Mouse (Mus musculus) CH12.LX (cell line): ENCODE results near the gene Tbl2. TPM values are rescaled to one million over a fixed set of nuclear protein-coding genes. Genes with fewer than 3 reads are reported as not detected.

Experiments used
- DNase-seq: peaks from one replicate; pipeline ENCODE4 v3.0.0-alpha.2; 2013; ENCODE audit errors: extremely low read depth
- H3K27ac ChIP-seq: 2 replicates; pipeline ENCODE4 v1.5.1; 2012; ENCODE audit warnings: low read depth, mild to moderate bottlenecking, control low read depth, moderate library complexity; ENCODE audit not compliant: insufficient read depth
- H3K27me3 ChIP-seq: replicated peaks from 2 replicates; pipeline ENCODE3; 2012; ENCODE audit warnings: inconsistent platforms
- H3K36me3 ChIP-seq, 2 experiments: replicated peaks in 1 of 2; 2 replicates each; pipeline versions ENCODE3 to v1.6.1; 2012; ENCODE audit warnings: inconsistent platforms in 1 of 2, low read length in 1 of 2, mild to moderate bottlenecking in 1 of 2, mixed read lengths in 1 of 2, moderate library complexity in 1 of 2; ENCODE audit not compliant: control insufficient read depth in 1 of 2, insufficient read depth in 1 of 2
- H3K4me1 ChIP-seq, 2 experiments: 2 replicates each; pipeline ENCODE4 v1.6.1; 2012; ENCODE audit warnings: inconsistent platforms in 1 of 2, moderate library complexity in 1 of 2; ENCODE audit not compliant: insufficient read depth in 2 of 2, control insufficient read depth in 1 of 2
- H3K4me2 ChIP-seq: 2 replicates; pipeline ENCODE4 v1.6.1; 2012; ENCODE audit warnings: low read depth, mild to moderate bottlenecking, control low read depth; ENCODE audit not compliant: poor library complexity, insufficient read depth, severe bottlenecking
- H3K4me3 ChIP-seq, 3 experiments: fragments of 150-350 bp in 1 of 3; sonication (generic) in 1 of 3; replicated peaks in 1 of 3; 2 replicates each; pipeline versions ENCODE3 to v1.5.1; 2011 to 2012; ENCODE audit warnings: low read depth in 2 of 3, low read length in 2 of 3, mild to moderate bottlenecking in 2 of 3, moderate library complexity in 2 of 3, control low read depth in 1 of 3, improper control_type of control experiment in 1 of 3, inconsistent platforms in 1 of 3, mixed read lengths in 1 of 3; ENCODE audit not compliant: poor library complexity in 1 of 3
- H3K79me2 ChIP-seq: replicated peaks from 2 replicates; pipeline ENCODE4 v1.6.1; 2012; ENCODE audit warnings: mild to moderate bottlenecking, moderate library complexity; ENCODE audit not compliant: control insufficient read depth, poor library complexity, insufficient read depth, severe bottlenecking; ENCODE audit errors: extremely low read depth
- H3K9ac ChIP-seq: 2 replicates; pipeline ENCODE4 v1.6.1; 2012; ENCODE audit warnings: low read depth, mild to moderate bottlenecking, control low read depth, moderate library complexity; ENCODE audit not compliant: insufficient read depth
- H3K9me3 ChIP-seq: replicated peaks from 2 replicates; pipeline ENCODE3; 2012; ENCODE audit warnings: low read length, inconsistent platforms, mixed read lengths
- CHD1 ChIP-seq: IDR thresholded peaks from 2 replicates; pipeline ENCODE4 v1.6.1; 2012; ENCODE audit warnings: low read depth, low read length, improper control_type of control experiment, inconsistent platforms
- CTCF ChIP-seq, 2 experiments: IDR thresholded peaks in 1 of 2; conservative IDR thresholded peaks in 1 of 2; 2 replicates each; pipeline ENCODE4 v1.5.1; 2011 to 2012; ENCODE audit warnings: low read depth in 2 of 2, low read length in 2 of 2, improper control_type of control experiment in 1 of 2, inconsistent platforms in 1 of 2, mild to moderate bottlenecking in 1 of 2, moderate library complexity in 1 of 2
- EP300 ChIP-seq: IDR thresholded peaks from 2 replicates; pipeline ENCODE4 v1.6.1; 2011; ENCODE audit warnings: low read length, improper control_type of control experiment
- IRF4 ChIP-seq: IDR thresholded peaks from 2 replicates; pipeline ENCODE4 v1.6.1; 2014; ENCODE audit warnings: low read depth, mild to moderate bottlenecking, inconsistent platforms, low read length, improper control_type of control experiment
- JUND ChIP-seq: conservative IDR thresholded peaks from 2 replicates; pipeline ENCODE4 v1.6.1; 2011; ENCODE audit warnings: low read depth, low read length, improper control_type of control experiment
- MEF2A ChIP-seq: IDR thresholded peaks from 2 replicates; pipeline ENCODE4 v1.6.1; 2014; ENCODE audit warnings: low read depth, mild to moderate bottlenecking, inconsistent platforms, low read length, improper control_type of control experiment, borderline replicate concordance
- RAD21 ChIP-seq: IDR thresholded peaks from 2 replicates; pipeline ENCODE4 v1.6.1; 2011; ENCODE audit warnings: low read depth, mild to moderate bottlenecking, low read length, improper control_type of control experiment, moderate library complexity
- SMC3 ChIP-seq: IDR thresholded peaks from 2 replicates; pipeline ENCODE4 v1.6.1; 2011; ENCODE audit warnings: low read depth, low read length, improper control_type of control experiment
- TCF12 ChIP-seq: IDR thresholded peaks from 2 replicates; pipeline ENCODE4 v1.6.1; 2014; ENCODE audit warnings: low read depth, mild to moderate bottlenecking, inconsistent platforms, low read length, improper control_type of control experiment
- USF1 ChIP-seq: IDR thresholded peaks from 2 replicates; pipeline ENCODE4 v1.6.1; 2014; ENCODE audit warnings: low read depth, mild to moderate bottlenecking, inconsistent platforms, low read length, improper control_type of control experiment
- ZKSCAN1 ChIP-seq: IDR thresholded peaks from 2 replicates; pipeline ENCODE4 v1.6.1; 2012; ENCODE audit warnings: low read depth, inconsistent platforms, low read length, improper control_type of control experiment, borderline replicate concordance
- dilution Hi-C: fragments of 300-500 bp; cut with MboI; formaldehyde crosslinking; loops from 2 replicates; pipeline ENCODE4 v1.14.3; 2020; ENCODE audit warnings: low sequenced_read_pairs; ENCODE audit not compliant: extremely low pct_unique_long_range_greater_than_20kb, extremely low pct_ligation_motif_present
- in situ Hi-C: fragments of 300-500 bp; cut with MboI; formaldehyde crosslinking; loops from 3 replicates; pipeline ENCODE4 v1.14.3; 2019; ENCODE audit warnings: low sequenced_read_pairs, low pct_ligation_motif_present, low pct_unique_long_range_greater_than_20kb, mixed read lengths
- polyA plus RNA-seq: library from polyadenylated mRNA; unstranded; fragments of >175 nt; gene quantifications from 2 replicates; pipeline ENCODE4 v1.2.1, GENCODE M21; 2012; ENCODE audit warnings: low read depth; ENCODE audit not compliant: insufficient read length
- total RNA-seq, 2 experiments: library from RNA; depleted of rRNA; stranded (reverse); fragments of 300-350 nt in 1 of 2; fragments of >200 nt in 1 of 2; gene quantifications; 2 replicates each; pipeline ENCODE4 v1.2.3; 2012 to 2014

Tbl2 gene
- total and polyA plus RNA-seq, 3 experiments = 20.0 to 31.9 (median 24.8) TPM

DNA sequence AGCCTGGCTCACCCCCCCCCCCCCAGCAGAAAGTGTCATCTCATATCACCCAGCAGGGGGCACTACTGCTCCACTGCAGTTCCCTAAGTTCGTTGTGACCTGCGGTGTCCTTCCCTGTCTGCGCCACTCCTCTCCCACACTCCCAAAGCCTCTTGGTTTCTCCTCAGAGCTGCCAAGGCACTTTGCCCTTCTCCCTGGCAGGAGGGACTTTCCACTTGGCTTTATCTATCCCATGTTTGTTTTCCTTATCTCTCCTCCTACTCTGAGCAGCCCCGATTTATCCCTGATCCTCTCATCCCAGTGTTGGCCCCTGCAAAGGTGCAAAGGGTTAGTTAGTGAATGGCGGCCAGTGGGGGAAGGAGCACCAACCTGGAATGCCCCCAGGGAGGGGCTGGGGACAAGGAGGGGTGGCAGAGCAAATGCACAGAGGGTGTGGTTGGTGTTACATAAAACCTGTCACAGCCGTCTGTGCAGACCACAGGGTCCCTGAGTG lies 30.8 kb upstream of the Tbl2 start:
- no peaks in the 10 kb centered on the region for H3K9me3 ChIP-seq
- dilution Hi-C loops = no loop called here

DNA sequence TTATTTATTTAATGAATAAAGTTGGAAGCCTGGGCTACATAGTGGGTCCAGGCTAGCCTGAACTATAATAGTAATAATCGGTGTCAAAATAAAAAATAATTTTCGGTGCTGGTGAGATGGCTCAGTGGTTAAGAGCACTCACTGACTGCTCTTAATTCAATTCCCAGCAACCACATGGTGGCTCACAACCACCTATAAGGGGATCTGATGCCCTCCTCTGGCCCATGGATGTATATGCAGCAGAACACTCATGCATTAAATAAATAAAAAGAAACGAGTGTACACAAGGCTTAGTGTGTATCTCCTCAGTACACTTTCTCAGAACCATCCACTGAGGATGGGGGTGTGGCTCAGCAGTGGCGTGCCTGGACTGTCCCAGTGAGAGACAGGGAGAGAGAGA lies 28.7 kb upstream of the Tbl2 start:
- H3K9me3 ChIP-seq = no peaks in the 10 kb centered on the region
- in situ Hi-C loops = loop anchor here (25.0 kb wide), 1 partner anchor 208 kb away; the partner anchor contains the start of genes Cldn13 and Tmem270
- no peak overlapping the region for H3K9ac ChIP-seq
- peaks cover 59% of the 10 kb centered on the region for H3K27me3 ChIP-seq
- dilution Hi-C loops = no loop called here
- no peak for DNase-seq
- H3K4me1 ChIP-seq = 0 out of 4 replicates have a peak, but pooled peaks cover 0 to 1% of the 10 kb centered on the region in 2 experiments
- TF ChIP-seq TCF12 (no peak), SMC3 (peak; percentile 11; the same call in 1 of the 2 replicates), ZKSCAN1 (no peak), CTCF (conservative IDR thresholded peaks at IDR 0.05 in 1 of 2, IDR thresholded peaks at IDR 0.05 in 1 of 2; ENCODE audit: low read depth in 2 of 2, low read length in 2 of 2) (peak in 1 of 2 experiments; percentile 62; a peak in 2 of 4 replicates)
- no peak overlapping the region for H3K4me3 ChIP-seq
- H3K36me3 ChIP-seq = no peaks in the 10 kb centered on the region
- H3K79me2 ChIP-seq = no peaks in the 10 kb centered on the region
- H3K27ac ChIP-seq = no peak overlapping the region
- H3K4me2 ChIP-seq = no peak overlapping the region

More for the DNA sequence above, 30.8 kb upstream of the Tbl2 start:
- TF ChIP-seq CHD1 (no peak), RAD21 (peak; percentile 75), SMC3 (peak; percentile 66), CTCF (conservative IDR thresholded peaks at IDR 0.05 in 1 of 2, IDR thresholded peaks at IDR 0.05 in 1 of 2; ENCODE audit: low read depth in 2 of 2, low read length in 2 of 2) (peak; percentile 79 to 82)
- Histone ChIP-seq H3K27ac (no peak overlapping the region), H3K4me1 (peaks cover 4 to 8% of the 10 kb centered on the region in 2 experiments; a peak in 2 of 4 replicates), H3K4me3 (no peak overlapping the region), H3K27me3 (peaks cover 45% of the 10 kb centered on the region), H3K4me2 (no peak overlapping the region), H3K36me3 (no peaks in the 10 kb centered on the region), H3K9ac (no peak overlapping the region), H3K79me2 (no peaks in the 10 kb centered on the region)
- DNase-seq = peak; percentile 45
- in situ Hi-C loops = loop anchor here (5.0 to 25.0 kb wide), 2 partner anchors 169 to 206 kb away; partner anchors contain the start of genes Cldn13 and Tmem270

- 0 out of 4 replicates have a peak, but pooled peaks cover 0 to 2% of the 10 kb centered on the region in 2 experiments for H3K4me1 ChIP-seq
- H3K4me3 ChIP-seq = no peak overlapping the region
- H3K4me2 ChIP-seq = no peak overlapping the region
- H3K27me3 ChIP-seq = peaks cover 89% of the 10 kb centered on the region
- H3K27ac ChIP-seq = no peak overlapping the region
- H3K9me3 ChIP-seq = peaks cover 9% of the 10 kb centered on the region
- in situ Hi-C loops = no loop called here
- no peaks in the 10 kb centered on the region for H3K79me2 ChIP-seq
- DNase-seq = no peak
- no peaks in the 10 kb centered on the region for H3K36me3 ChIP-seq
- dilution Hi-C loops = no loop called here
- no peak overlapping the region for H3K9ac ChIP-seq
- TF ChIP-seq TCF12 (no peak), JUND (no peak), MEF2A (no peak), EP300 (no peak), USF1 (no peak), IRF4 (no peak)
- TF ChIP-seq, all 38 proteins: peak for 0
Measured at GRCm38 (mm10) chr5:135126121-135126520, 23.3 kb upstream of the Tbl2 start.
